ENCODE assay signal across 28 mouse cellular contexts in genomic region chr17:84627721-84628120, GRCm38 (mm10). TPM values are rescaled to one million over a fixed set of nuclear protein-coding genes. Genes with fewer than 3 reads are reported as not detected.
DNase-seq lines count a peak whose midpoint lies in the region; ATAC-seq lines count a peak whose summit lies in the region.
"Had no signal": no experiment of that assay in that cellular context is flagged by ENCODE, and none has a peak within 500 bp of the region (broad histone marks: within the 10 kb centered on the region; RNA-seq: fewer than 3 reads in every experiment).

No protein-coding gene starts in this region.

- H3K27ac ChIP-seq in heart, embryonic 10.5 days = no peak overlapping the region
- no peak overlapping the region for H3K27ac ChIP-seq in heart, embryonic 11.5 days (ENCODE audit: low read depth, low read length)
- H3K27ac ChIP-seq in embryonic facial prominence, embryonic 15.5 days (replicated peaks) = 0 out of 2 replicates have a peak overlapping the region, but pooled peaks have one; percentile 68
- H3K27ac ChIP-seq: forebrain, embryonic 12.5 days; left cerebral cortex, adult 2 months had no signal

- DNase-seq in heart, embryonic 10.5 days (ENCODE audit: low spot score) = peak; percentile 25
- peak; percentile 12 for DNase-seq in NIH3T3 (ENCODE audit: low read depth)
- peak; percentile 20 for DNase-seq in adrenal gland, postnatal 10 days
- DNase-seq in layer of hippocampus, adult 11-12 months (ENCODE audit: low spot score) = no peak
- DNase-seq in kidney, postnatal 25 days = no peak
- DNase-seq: cerebellum, adult 2 months; cerebellum, postnatal 36 days; gastrocnemius, postnatal 36 days; heart, postnatal 10 days; lung, adult 18-20 months; lung, postnatal 10 days; right cerebral cortex, postnatal 14 days; thymus, postnatal 25 days had no signal

- no peak overlapping the region for H3K9ac ChIP-seq in heart, embryonic 11.5 days (ENCODE audit: low read depth, low read length)
- H3K9ac ChIP-seq in embryonic facial prominence, embryonic 15.5 days = no peak overlapping the region
- H3K9ac ChIP-seq: forebrain, embryonic 12.5 days; heart, embryonic 12.5 days had no signal

- H3K4me3 ChIP-seq in heart, embryonic 10.5 days = no peak overlapping the region
- H3K4me3 ChIP-seq in heart, embryonic 11.5 days (ENCODE audit: low read depth, low read length) = no peak overlapping the region
- no peak overlapping the region for H3K4me3 ChIP-seq in embryonic facial prominence, embryonic 15.5 days (replicated peaks)
- H3K4me3 ChIP-seq: erythroblast, embryonic 14.5 days had no signal

- H3K4me2 ChIP-seq in heart, embryonic 11.5 days = no peak overlapping the region
- 0 out of 2 replicates have a peak overlapping the region, but pooled peaks have one; percentile 78 for H3K4me2 ChIP-seq in embryonic facial prominence, embryonic 15.5 days (replicated peaks)

- ATAC-seq in heart, embryonic 11.5 days (replicated peaks; ENCODE audit: insufficient number of reproducible peaks, low FRiP score, low TSS enrichment) = no peak
- no peak for ATAC-seq in embryonic facial prominence, embryonic 15.5 days (ENCODE audit: insufficient number of reproducible peaks, low FRiP score, low TSS enrichment, low read depth)
- no peak for ATAC-seq in megakaryocyte progenitor cell, adult 5-6 weeks (replicated peaks; ENCODE audit: poor library complexity)
- ATAC-seq: intestine, postnatal 0 days had no signal

- 81% methylated on average over 10 of the region's 10 CpGs for WGBS in heart, embryonic 10.5 days
- 89% methylated on average over 10 of the region's 10 CpGs for WGBS in heart, embryonic 11.5 days (ENCODE audit: insufficient replicate concordance)
- 74% methylated on average over 10 of the region's 10 CpGs for WGBS in embryonic facial prominence, embryonic 15.5 days

- no peaks in the 10 kb centered on the region for H3K9me3 ChIP-seq in heart, embryonic 10.5 days
- no peaks in the 10 kb centered on the region for H3K9me3 ChIP-seq in heart, embryonic 11.5 days (replicated peaks; ENCODE audit: control insufficient read depth, low read length)
- H3K9me3 ChIP-seq in embryonic facial prominence, embryonic 15.5 days (replicated peaks) = no peaks in the 10 kb centered on the region
- H3K9me3 ChIP-seq: forebrain, embryonic 12.5 days; G1E; heart, embryonic 12.5 days had no signal

- no peaks in the 10 kb centered on the region for H3K36me3 ChIP-seq in heart, embryonic 10.5 days
- H3K36me3 ChIP-seq in heart, embryonic 11.5 days (ENCODE audit: control insufficient read depth, insufficient read depth, low read length) = no peaks in the 10 kb centered on the region
- H3K36me3 ChIP-seq in embryonic facial prominence, embryonic 15.5 days = peaks cover 5% of the 10 kb centered on the region; the same call in 1 of the 2 replicates
- H3K36me3 ChIP-seq: forebrain, embryonic 12.5 days; G1E; hindbrain, embryonic 10.5 days had no signal

- H3K4me1 ChIP-seq in heart, embryonic 10.5 days = peaks cover 6% of the 10 kb centered on the region
- 0 out of 2 replicates have a peak, but pooled peaks cover 3% of the 10 kb centered on the region for H3K4me1 ChIP-seq in heart, embryonic 11.5 days (ENCODE audit: control insufficient read depth, insufficient read depth, low read length)
- H3K4me1 ChIP-seq in embryonic facial prominence, embryonic 15.5 days = peaks cover 19% of the 10 kb centered on the region

- H3K27me3 ChIP-seq in heart, embryonic 10.5 days (ENCODE audit: insufficient read depth, poor library complexity, severe bottlenecking) = no peaks in the 10 kb centered on the region
- H3K27me3 ChIP-seq in heart, embryonic 11.5 days (ENCODE audit: control insufficient read depth, insufficient read depth, low read length) = no peaks in the 10 kb centered on the region
- H3K27me3 ChIP-seq in embryonic facial prominence, embryonic 15.5 days = no peaks in the 10 kb centered on the region
- H3K27me3 ChIP-seq: forebrain, embryonic 12.5 days; heart, embryonic 12.5 days had no signal

RNA-seq across cellular contexts. Expression of gene Dync2li1, which starts 1.4 kb away (rescaled TPM):
- polyA plus RNA-seq in heart, embryonic 10.5 days (2016; fragmentation: Nextera tagmentation; extraction: Ambion mirVana) = 9.9 and 17.2 TPM in 2 replicates
- polyA plus RNA-seq in heart, embryonic 11.5 days (2014; fragmentation: Nextera tagmentation; extraction: Ambion mirVana) = 11.9 and 12.8 TPM in 2 replicates
- total RNA-seq in adrenal gland, postnatal 10 days (2021) = 10 to 100 TPM; 14.6 to 17.9 TPM
- 35.3 and 39.7 TPM in 2 replicates for polyA plus RNA-seq in embryonic facial prominence, embryonic 15.5 days (2015; fragmentation: Nextera tagmentation; extraction: Ambion mirVana)
- total RNA-seq in megakaryocyte progenitor cell, adult 5-6 weeks (2015) = 4.9 and 6.3 TPM in 2 replicates
- total RNA-seq in megakaryocyte progenitor cell, adult 5-6 weeks (2017) = 3.5 and 5.9 TPM in 2 replicates
- total RNA-seq: G1E had no signal
- polyA plus RNA-seq: erythroblast, embryonic 14.5 days; G1E had no signal

RNA-seq across cellular contexts. Expression of gene Abcg8, which starts 48.4 kb away (rescaled TPM):
- 0.09 TPM in 1 of 2 replicates, not detected in the other for polyA plus RNA-seq in heart, embryonic 10.5 days (2016; fragmentation: Nextera tagmentation; extraction: Ambion mirVana)
- not detected in 2 replicates for polyA plus RNA-seq in heart, embryonic 11.5 days (2014; fragmentation: Nextera tagmentation; extraction: Ambion mirVana)
- 10 to 100 TPM in 1 of 2 experiments, 1 to 10 TPM in 1; 8.9 to 23.3 TPM for total RNA-seq in adrenal gland, postnatal 10 days (2021)
- 0.13 and 0.16 TPM in 2 replicates for polyA plus RNA-seq in embryonic facial prominence, embryonic 15.5 days (2015; fragmentation: Nextera tagmentation; extraction: Ambion mirVana)
- total RNA-seq in megakaryocyte progenitor cell, adult 5-6 weeks (2015) = not detected in 2 replicates
- not detected in 2 replicates for total RNA-seq in megakaryocyte progenitor cell, adult 5-6 weeks (2017)
- total RNA-seq: gastrocnemius, postnatal 36 days; heart, postnatal 10 days; layer of hippocampus, postnatal 10 days; left cerebral cortex, adult 2 months; left cerebral cortex, postnatal 36 days; midbrain, postnatal 0 days; neutrophil, adult 5-6 weeks had no signal
- polyA plus RNA-seq: cerebellum, adult 2 months; erythroblast, embryonic 14.5 days; G1E; heart, embryonic 12.5 days; midbrain, embryonic 11.5 days; midbrain, postnatal 0 days had no signal

RNA-seq across cellular contexts. Expression of gene Abcg5, which starts 55.1 kb away (rescaled TPM):
- 0.65 TPM in 2 replicates for polyA plus RNA-seq in heart, embryonic 10.5 days (2016; fragmentation: Nextera tagmentation; extraction: Ambion mirVana)
- 0.43 and 0.99 TPM in 2 replicates for polyA plus RNA-seq in heart, embryonic 11.5 days (2014; fragmentation: Nextera tagmentation; extraction: Ambion mirVana)
- total RNA-seq in adrenal gland, postnatal 10 days (2021) = 10 to 100 TPM in 1 of 2 experiments, 1 to 10 TPM in 1; 9.3 to 16.9 TPM
- 2.2 and 2.8 TPM in 2 replicates for polyA plus RNA-seq in embryonic facial prominence, embryonic 15.5 days (2015; fragmentation: Nextera tagmentation; extraction: Ambion mirVana)
- total RNA-seq in megakaryocyte progenitor cell, adult 5-6 weeks (2015) = not detected in 2 replicates
- not detected in 2 replicates for total RNA-seq in megakaryocyte progenitor cell, adult 5-6 weeks (2017)
- total RNA-seq: gastrocnemius, postnatal 36 days; heart, postnatal 10 days; layer of hippocampus, postnatal 10 days; left cerebral cortex, adult 2 months; neutrophil, adult 5-6 weeks had no signal
- polyA plus RNA-seq: erythroblast, embryonic 14.5 days; G1E had no signal

Comparison
In these comparisons a context has a peak if more than half of its experiments do, and no peak if none do; other contexts are left out.
1. DNase-seq: peak in heart, embryonic 10.5 days (single experiment), NIH3T3 (single experiment) and adrenal gland, postnatal 10 days (single experiment); none in layer of hippocampus, adult 11-12 months (single experiment) and kidney, postnatal 25 days (0 of 2).